Mouse (Mus musculus): ENCODE data around the gene Tbxas1.

DNA sequence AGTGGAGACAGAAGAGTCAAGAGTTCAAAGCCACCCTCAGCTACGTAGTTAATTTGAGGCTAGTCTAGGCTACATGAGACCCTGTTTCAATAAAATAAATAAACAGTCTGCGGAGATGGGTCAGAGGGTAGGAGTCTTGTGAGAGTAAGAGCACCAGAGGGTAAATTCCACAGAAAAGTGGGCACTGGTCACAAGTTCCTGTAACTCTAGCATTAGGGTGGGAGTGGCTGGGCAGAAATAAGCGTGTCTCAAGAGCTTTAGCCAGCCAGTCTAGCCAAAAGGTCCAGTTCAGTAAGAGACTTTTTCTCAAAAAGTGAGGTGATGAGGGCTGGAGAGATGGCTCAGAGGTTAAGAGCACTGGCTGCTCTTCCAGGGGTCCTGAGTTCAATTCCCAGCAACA, 18.4 kb downstream of the Tbxas1 start:
- TF ChIP-seq CTCF (IDR thresholded peaks at IDR 0.05; ENCODE audit: low read depth, low read length): no peak
- TF ChIP-seq POLR2A (IDR thresholded peaks at IDR 0.05; ENCODE audit: extremely low read depth, insufficient read depth, low read length): no peak
